Mouse (Mus musculus) hindbrain, embryonic 15.5 days (tissue): ENCODE measurements around the gene Arl15. TPM values are rescaled to one million over a fixed set of nuclear protein-coding genes. Genes with fewer than 3 reads are reported as not detected.

ENCODE experiments used
- ATAC-seq: fragments of 200-750 bp; cut with Nextera tagmentation; 2 replicates; pipeline ENCODE4 v1.8.0; 2017; ENCODE audit warnings: low read depth, moderate number of reproducible peaks, moderate TSS enrichment; ENCODE audit not compliant: low FRiP score
- H3K27ac ChIP-seq: fragments of 300-500 bp; sonication (generic); replicated peaks from 2 replicates; pipeline ENCODE4 v1.5.1; 2015; ENCODE audit warnings: mild to moderate bottlenecking, inconsistent platforms
- H3K27me3 ChIP-seq: fragments of 300-500 bp; sonication (generic); 2 replicates; pipeline ENCODE4 v1.6.1; 2015; ENCODE audit warnings: control low read depth, inconsistent platforms
- H3K36me3 ChIP-seq: fragments of 300-500 bp; sonication (generic); 2 replicates; pipeline ENCODE4 v1.6.1; 2015; ENCODE audit warnings: control low read depth, inconsistent platforms
- H3K4me1 ChIP-seq: fragments of 300-500 bp; sonication (generic); replicated peaks from 2 replicates; pipeline ENCODE4 v1.6.1; 2015; ENCODE audit warnings: control low read depth, inconsistent platforms
- H3K4me2 ChIP-seq: fragments of 300-500 bp; sonication (generic); 2 replicates; pipeline ENCODE4 v1.6.1; 2015; ENCODE audit warnings: moderate library complexity, mild to moderate bottlenecking, inconsistent platforms
- H3K4me3 ChIP-seq: fragments of 300-500 bp; sonication (generic); 2 replicates; pipeline ENCODE4 v1.5.1; 2015; ENCODE audit warnings: mild to moderate bottlenecking, inconsistent platforms
- H3K9ac ChIP-seq: fragments of 300-500 bp; sonication (generic); 2 replicates; pipeline ENCODE4 v1.6.1; 2015; ENCODE audit warnings: inconsistent platforms
- H3K9me3 ChIP-seq: fragments of 300-500 bp; sonication (generic); 2 replicates; pipeline ENCODE4 v1.6.1; 2016; ENCODE audit warnings: control low read depth, inconsistent platforms
- WGBS: fragments of 180-500 bp; shearing (Covaris S2); methylation state at CpG from one replicate; pipeline ENCODE4 v1.1.7; 2015; 5-methylcytosine and 5-hydroxymethylcytosine counted together
- polyA plus RNA-seq: library from polyadenylated mRNA; unstranded; fragments of >200 nt; fragmentation: Nextera tagmentation; extraction: Ambion mirVana; gene quantifications from 2 replicates; pipeline ENCODE4 v1.2.1, GENCODE M21; 2015

Gene Arl15
- polyA plus RNA-seq, 1 experiment from 2014 or later: 13.8 TPM

- H3K9me3 ChIP-seq: no peaks in the 10 kb centered on the region
- H3K4me1 ChIP-seq: peaks cover 7% of the 10 kb centered on the region; the same call in 1 of the 2 replicates
- no peak overlapping the region for H3K4me3 ChIP-seq
- WGBS: 32% methylated on average over 12 of the region's 12 CpGs
- ATAC-seq: peak; percentile 71; the same call in 1 of the 2 replicates
- H3K27me3 ChIP-seq: no peaks in the 10 kb centered on the region
- no peak overlapping the region for H3K4me2 ChIP-seq
- H3K27ac ChIP-seq: no peak overlapping the region; the same call in 1 of the 2 replicates
- H3K36me3 ChIP-seq: no peaks in the 10 kb centered on the region
- H3K9ac ChIP-seq: no peak overlapping the region
Observed at GRCm38 (mm10) chr13:114011019-114011418, 216.7 kb downstream of the Arl15 start.

GRCm38 (mm10) chr13:114017928-114018327 lies 223.6 kb downstream of the Arl15 start:
- no peaks in the 10 kb centered on the region for H3K27me3 ChIP-seq
- WGBS: 85% methylated on average over 8 of the region's 8 CpGs
- no peaks in the 10 kb centered on the region for H3K4me1 ChIP-seq
- H3K27ac ChIP-seq: no peak overlapping the region
- no peak overlapping the region for H3K4me3 ChIP-seq
- H3K36me3 ChIP-seq: no peaks in the 10 kb centered on the region
- no peak overlapping the region for H3K9ac ChIP-seq
- H3K9me3 ChIP-seq: no peaks in the 10 kb centered on the region
- H3K4me2 ChIP-seq: no peak overlapping the region
- no peak for ATAC-seq

GRCm38 (mm10) chr13:114023541-114023940 lies 229.2 kb downstream of the Arl15 start:
- Histone ChIP-seq H3K36me3 (no peaks in the 10 kb centered on the region), H3K9ac (no peak overlapping the region), H3K27ac (no peak overlapping the region), H3K27me3 (no peaks in the 10 kb centered on the region), H3K4me2 (no peak overlapping the region), H3K4me1 (no peaks in the 10 kb centered on the region), H3K4me3 (no peak overlapping the region), H3K9me3 (no peaks in the 10 kb centered on the region)
- no peak for ATAC-seq
- 97% methylated on average over 7 of the region's 7 CpGs for WGBS

GRCm38 (mm10) chr13:114026306-114026705 lies 232.0 kb downstream of the Arl15 start:
- no peaks in the 10 kb centered on the region for H3K4me1 ChIP-seq
- H3K9me3 ChIP-seq: no peaks in the 10 kb centered on the region
- 76% methylated on average over 6 of the region's 6 CpGs for WGBS
- H3K36me3 ChIP-seq: no peaks in the 10 kb centered on the region
- no peak for ATAC-seq
- H3K9ac ChIP-seq: no peak overlapping the region
- H3K27me3 ChIP-seq: no peaks in the 10 kb centered on the region
- no peak overlapping the region for H3K4me2 ChIP-seq
- H3K27ac ChIP-seq: no peak overlapping the region
- no peak overlapping the region for H3K4me3 ChIP-seq

GRCm38 (mm10) chr13:114026751-114027150 lies 232.4 kb downstream of the Arl15 start:
- no peaks in the 10 kb centered on the region for H3K36me3 ChIP-seq
- no peaks in the 10 kb centered on the region for H3K9me3 ChIP-seq
- no peak overlapping the region for H3K4me2 ChIP-seq
- H3K9ac ChIP-seq: no peak overlapping the region
- no peak overlapping the region for H3K4me3 ChIP-seq
- H3K27ac ChIP-seq: no peak overlapping the region
- H3K27me3 ChIP-seq: no peaks in the 10 kb centered on the region
- no peaks in the 10 kb centered on the region for H3K4me1 ChIP-seq
- ATAC-seq: no peak
- WGBS: 91% methylated on average over 7 of the region's 7 CpGs

GRCm38 (mm10) chr13:114048071-114048470 lies 253.8 kb downstream of the Arl15 start:
- Histone ChIP-seq H3K9me3 (no peaks in the 10 kb centered on the region), H3K27me3 (no peaks in the 10 kb centered on the region), H3K4me2 (no peak overlapping the region), H3K9ac (no peak overlapping the region), H3K4me1 (peaks cover 8% of the 10 kb centered on the region; the same call in 1 of the 2 replicates), H3K4me3 (no peak overlapping the region), H3K27ac (no peak overlapping the region), H3K36me3 (no peaks in the 10 kb centered on the region)
- 50% methylated on average over 10 of the region's 10 CpGs for WGBS
- ATAC-seq: no peak

- ATAC-seq: no peak
- Histone ChIP-seq H3K4me1 (peaks cover 8% of the 10 kb centered on the region; the same call in 1 of the 2 replicates), H3K4me2 (no peak overlapping the region), H3K4me3 (no peak overlapping the region), H3K9ac (no peak overlapping the region), H3K36me3 (no peaks in the 10 kb centered on the region), H3K9me3 (no peaks in the 10 kb centered on the region), H3K27me3 (no peaks in the 10 kb centered on the region), H3K27ac (no peak overlapping the region)
- 26% methylated on average over 3 of the region's 3 CpGs for WGBS
Observed at GRCm38 (mm10) chr13:114048688-114049087, 254.4 kb downstream of the Arl15 start.

- whole genome bisulfite sequencing: 23% methylated on average over 9 of the region's 9 CpGs
- H3K27ac ChIP-seq: no peak overlapping the region
- H3K36me3 ChIP-seq: no peaks in the 10 kb centered on the region
- H3K27me3 ChIP-seq: no peaks in the 10 kb centered on the region
- no peak overlapping the region for H3K9ac ChIP-seq
- ATAC-seq: no peak
- no peak overlapping the region for H3K4me2 ChIP-seq
- H3K9me3 ChIP-seq: no peaks in the 10 kb centered on the region
- no peak overlapping the region for H3K4me3 ChIP-seq
- peaks cover 8% of the 10 kb centered on the region; the same call in 1 of the 2 replicates for H3K4me1 ChIP-seq
Observed at GRCm38 (mm10) chr13:114051151-114051850, 257.0 kb downstream of the Arl15 start.

GRCm38 (mm10) chr13:114052426-114053205 lies 258.3 kb downstream of the Arl15 start:
- Histone ChIP-seq H3K27ac (no peak overlapping the region), H3K36me3 (no peaks in the 10 kb centered on the region), H3K4me1 (peaks cover 8% of the 10 kb centered on the region; the same call in 1 of the 2 replicates), H3K27me3 (no peaks in the 10 kb centered on the region), H3K4me2 (no peak overlapping the region), H3K4me3 (no peak overlapping the region), H3K9ac (no peak overlapping the region), H3K9me3 (no peaks in the 10 kb centered on the region)
- 16% methylated on average over 15 of the region's 15 CpGs for WGBS
- ATAC-seq: no peak

- Histone ChIP-seq H3K4me1 (peaks cover 8% of the 10 kb centered on the region; the same call in 1 of the 2 replicates), H3K27me3 (no peaks in the 10 kb centered on the region), H3K9me3 (no peaks in the 10 kb centered on the region), H3K4me2 (no peak overlapping the region), H3K4me3 (no peak overlapping the region), H3K27ac (no peak overlapping the region), H3K9ac (no peak overlapping the region), H3K36me3 (no peaks in the 10 kb centered on the region)
- WGBS: 82% methylated on average over 2 of the region's 2 CpGs
- ATAC-seq: no peak
Observed at GRCm38 (mm10) chr13:114053261-114053660, 259.0 kb downstream of the Arl15 start.

- peaks cover 8% of the 10 kb centered on the region; the same call in 1 of the 2 replicates for H3K4me1 ChIP-seq
- 49% methylated on average over 9 of the region's 9 CpGs for WGBS
- no peak overlapping the region for H3K4me2 ChIP-seq
- ATAC-seq: no peak
- H3K9me3 ChIP-seq: no peaks in the 10 kb centered on the region
- H3K9ac ChIP-seq: no peak overlapping the region
- no peak overlapping the region for H3K4me3 ChIP-seq
- H3K36me3 ChIP-seq: no peaks in the 10 kb centered on the region
- no peaks in the 10 kb centered on the region for H3K27me3 ChIP-seq
- no peak overlapping the region for H3K27ac ChIP-seq
Observed at GRCm38 (mm10) chr13:114055686-114056085, 261.4 kb downstream of the Arl15 start.

- no peak for ATAC-seq
- Histone ChIP-seq H3K27ac (no peak overlapping the region), H3K4me2 (no peak overlapping the region), H3K9ac (no peak overlapping the region), H3K9me3 (no peaks in the 10 kb centered on the region), H3K36me3 (no peaks in the 10 kb centered on the region), H3K4me3 (no peak overlapping the region), H3K4me1 (no peaks in the 10 kb centered on the region), H3K27me3 (no peaks in the 10 kb centered on the region)
- 80% methylated on average over 6 of the region's 6 CpGs for WGBS
Observed at GRCm38 (mm10) chr13:114060258-114060657, 266.0 kb downstream of the Arl15 start.
